Mouse (Mus musculus): ENCODE measurements at regions not wholly inside any gene's neighbourhood (a gene's known extent, or its start where the extent isn't known, plus 50 kb on each side); places are given as distances from the start of the nearest gene placed in this dataset.
"Not testable (repeated sequence)": the region's sequence is repeated elsewhere in the genome, so short reads cannot be mapped to it uniquely, and the experiment has no call there.

- no peaks in the 10 kb centered on the region for H3K27me3 ChIP-seq (ENCODE audit: control insufficient read depth, insufficient read depth, low read length)
- 53% methylated on average over 8 of the region's 8 CpGs for WGBS
- H3K4me3 ChIP-seq (ENCODE audit: low read depth, low read length), result no peak overlapping the region
- TF ChIP-seq POLR2A (IDR thresholded peaks at IDR 0.05; ENCODE audit: low read depth, low read length) (no peak), CTCF (IDR thresholded peaks at IDR 0.05; ENCODE audit: extremely low read depth, insufficient read length, insufficient replicate concordance, low read depth, low read length) (no peak)
- H3K4me1 ChIP-seq (ENCODE audit: control insufficient read depth, insufficient read depth, insufficient read length, low read length), result peaks cover 6% of the 10 kb centered on the region; the same call in 1 of the 2 replicates
- H3K36me3 ChIP-seq (ENCODE audit: control insufficient read depth, insufficient read depth, low read length), result no peaks in the 10 kb centered on the region
- peak overlapping the region; percentile 36 for H3K27ac ChIP-seq (ENCODE audit: insufficient read depth, low read depth, low read length)
Measured at GRCm38 (mm10) chr15:59728131-59728601, 288.2 kb downstream of the 4933412E24Rik start.

GRCm38 (mm10) chr15:59725881-59726280, 290.5 kb downstream of the 4933412E24Rik start:
- Histone ChIP-seq H3K36me3 (ENCODE audit: control insufficient read depth, insufficient read depth, low read length) (no peaks in the 10 kb centered on the region), H3K27me3 (ENCODE audit: control insufficient read depth, insufficient read depth, low read length) (no peaks in the 10 kb centered on the region), H3K27ac (ENCODE audit: insufficient read depth, low read depth, low read length) (no peak overlapping the region), H3K4me3 (ENCODE audit: low read depth, low read length) (no peak overlapping the region), H3K4me1 (ENCODE audit: control insufficient read depth, insufficient read depth, insufficient read length, low read length) (peaks cover 10% of the 10 kb centered on the region)
- no peak for TF ChIP-seq CTCF (IDR thresholded peaks at IDR 0.05; ENCODE audit: extremely low read depth, insufficient read length, insufficient replicate concordance, low read depth, low read length)
- no peak for TF ChIP-seq POLR2A (IDR thresholded peaks at IDR 0.05; ENCODE audit: low read depth, low read length)
- 70% methylated on average over 4 of the region's 4 CpGs for WGBS

GRCm38 (mm10) chr15:59722661-59723413, 293.6 kb downstream of the 4933412E24Rik start:
- Histone ChIP-seq H3K4me3 (ENCODE audit: low read depth, low read length) (no peak overlapping the region), H3K4me1 (ENCODE audit: control insufficient read depth, insufficient read depth, insufficient read length, low read length) (peaks cover 23% of the 10 kb centered on the region), H3K27me3 (ENCODE audit: control insufficient read depth, insufficient read depth, low read length) (no peaks in the 10 kb centered on the region), H3K36me3 (ENCODE audit: control insufficient read depth, insufficient read depth, low read length) (no peaks in the 10 kb centered on the region), H3K27ac (ENCODE audit: insufficient read depth, low read depth, low read length) (no peak overlapping the region)
- WGBS, result 95% methylated on average over 2 of the region's 2 CpGs
- TF ChIP-seq CTCF (IDR thresholded peaks at IDR 0.05; ENCODE audit: extremely low read depth, insufficient read length, insufficient replicate concordance, low read depth, low read length) (no peak), POLR2A (IDR thresholded peaks at IDR 0.05; ENCODE audit: low read depth, low read length) (no peak)

- H3K27me3 ChIP-seq (ENCODE audit: control insufficient read depth, insufficient read depth, low read length), result no peaks in the 10 kb centered on the region
- no peak overlapping the region for H3K4me3 ChIP-seq (ENCODE audit: low read depth, low read length)
- peaks cover 21% of the 10 kb centered on the region for H3K4me1 ChIP-seq (ENCODE audit: control insufficient read depth, insufficient read depth, insufficient read length, low read length)
- H3K27ac ChIP-seq (ENCODE audit: insufficient read depth, low read depth, low read length), result no peak overlapping the region
- TF ChIP-seq POLR2A (IDR thresholded peaks at IDR 0.05; ENCODE audit: low read depth, low read length) (no peak), CTCF (IDR thresholded peaks at IDR 0.05; ENCODE audit: extremely low read depth, insufficient read length, insufficient replicate concordance, low read depth, low read length) (no peak)
- H3K36me3 ChIP-seq (ENCODE audit: control insufficient read depth, insufficient read depth, low read length), result no peaks in the 10 kb centered on the region
- WGBS, result 94% methylated on average over 4 of the region's 4 CpGs
Measured at GRCm38 (mm10) chr15:59721420-59721819, 295.0 kb downstream of the 4933412E24Rik start.

GRCm38 (mm10) chr15:59721018-59721417, 295.4 kb downstream of the 4933412E24Rik start:
- H3K4me3 ChIP-seq (ENCODE audit: low read depth, low read length), result no peak overlapping the region
- H3K27me3 ChIP-seq (ENCODE audit: control insufficient read depth, insufficient read depth, low read length), result no peaks in the 10 kb centered on the region
- peaks cover 19% of the 10 kb centered on the region for H3K4me1 ChIP-seq (ENCODE audit: control insufficient read depth, insufficient read depth, insufficient read length, low read length)
- no peak overlapping the region for H3K27ac ChIP-seq (ENCODE audit: insufficient read depth, low read depth, low read length)
- TF ChIP-seq CTCF (IDR thresholded peaks at IDR 0.05; ENCODE audit: extremely low read depth, insufficient read length, insufficient replicate concordance, low read depth, low read length) (no peak), POLR2A (IDR thresholded peaks at IDR 0.05; ENCODE audit: low read depth, low read length) (no peak)
- WGBS, result 76% methylated on average over 6 of the region's 6 CpGs
- no peaks in the 10 kb centered on the region for H3K36me3 ChIP-seq (ENCODE audit: control insufficient read depth, insufficient read depth, low read length)

GRCm38 (mm10) chr15:59720149-59720548, 296.3 kb downstream of the 4933412E24Rik start:
- no peak overlapping the region for H3K27ac ChIP-seq (ENCODE audit: insufficient read depth, low read depth, low read length)
- WGBS, result 92% methylated on average over 6 of the region's 6 CpGs

GRCm38 (mm10) chr15:59719383-59720128, 296.9 kb downstream of the 4933412E24Rik start:
- not testable (repeated sequence) for H3K27ac ChIP-seq (ENCODE audit: insufficient read depth, low read depth, low read length); H3K36me3 ChIP-seq (ENCODE audit: control insufficient read depth, insufficient read depth, low read length); H3K27me3 ChIP-seq (ENCODE audit: control insufficient read depth, insufficient read depth, low read length); H3K4me3 ChIP-seq (ENCODE audit: low read depth, low read length)
- H3K4me1 ChIP-seq (ENCODE audit: control insufficient read depth, insufficient read depth, insufficient read length, low read length), result peaks cover 19% of the 10 kb centered on the region
- WGBS, result 21% methylated on average over 6 of the region's 6 CpGs

More at GRCm38 (mm10) chr15:59720149-59720548, 296.3 kb downstream of the 4933412E24Rik start:
- Histone ChIP-seq H3K4me1 (ENCODE audit: control insufficient read depth, insufficient read depth, insufficient read length, low read length) (peaks cover 19% of the 10 kb centered on the region), H3K27me3 (ENCODE audit: control insufficient read depth, insufficient read depth, low read length) (no peaks in the 10 kb centered on the region), H3K36me3 (ENCODE audit: control insufficient read depth, insufficient read depth, low read length) (no peaks in the 10 kb centered on the region), H3K4me3 (ENCODE audit: low read depth, low read length) (no peak overlapping the region)
- TF ChIP-seq POLR2A (IDR thresholded peaks at IDR 0.05; ENCODE audit: low read depth, low read length) (no peak), CTCF (IDR thresholded peaks at IDR 0.05; ENCODE audit: extremely low read depth, insufficient read length, insufficient replicate concordance, low read depth, low read length) (no peak)

Measured in small intestine, adult 2 months (tissue).